Mouse (Mus musculus): Measurements from ENCODE around the gene Rapgef4.

Gene Rapgef4

DNA sequence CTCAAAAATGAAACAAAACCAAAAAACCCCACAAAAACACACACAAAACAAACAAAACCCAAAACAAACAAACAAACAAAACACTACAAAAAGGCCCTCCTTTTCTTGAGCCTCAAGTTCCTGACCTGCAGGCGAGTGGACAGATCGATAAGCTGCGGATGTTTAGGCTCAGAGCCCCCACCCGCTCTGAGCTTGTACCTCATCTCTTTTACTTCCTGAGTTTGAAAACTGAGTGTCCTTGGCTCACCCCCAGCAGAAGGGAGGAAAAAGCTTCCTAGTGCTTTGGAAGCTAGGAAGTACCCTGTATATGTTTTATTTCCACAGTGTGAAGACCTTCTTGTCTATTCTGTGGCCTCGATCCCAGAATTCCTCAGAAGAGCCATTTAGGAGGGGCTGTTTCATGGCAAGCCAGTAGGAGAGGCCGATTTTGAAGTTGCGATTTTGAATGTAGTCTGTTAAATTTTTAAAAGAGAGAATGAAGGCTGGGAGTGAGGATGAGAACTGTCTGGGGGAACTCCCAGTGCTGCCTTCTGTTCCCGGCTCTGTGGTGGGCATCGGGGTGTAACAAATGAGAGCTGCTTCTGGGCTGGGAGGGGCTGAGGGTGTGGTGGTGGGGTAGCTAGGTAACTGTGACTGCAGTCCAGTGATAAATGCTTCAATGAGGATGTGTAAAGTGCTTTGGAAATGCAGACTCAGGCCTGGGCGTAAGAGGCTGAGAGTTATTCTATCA, 2.0 kb downstream of the Rapgef4 start:
- no peak for DNase-seq (ENCODE audit: low spot score)

DNA sequence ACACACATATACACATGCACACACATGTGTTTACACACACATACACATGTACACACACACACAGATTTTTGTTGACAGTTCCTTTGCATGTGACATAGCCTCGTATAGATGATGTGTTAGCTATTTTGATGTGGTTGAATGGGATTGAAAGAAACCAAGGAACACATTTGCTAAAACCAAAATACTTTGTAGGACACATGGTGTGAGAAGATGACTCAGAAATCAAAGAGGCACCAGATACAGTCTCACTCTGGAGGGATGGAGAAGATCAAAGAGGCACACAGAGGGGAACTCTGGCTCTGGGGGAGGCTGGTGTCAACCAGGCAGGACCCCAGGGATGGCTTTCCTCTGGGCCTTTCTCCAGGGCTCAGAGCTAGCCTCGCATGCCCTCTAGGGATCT, 4.7 kb downstream of the Rapgef4 start:
- DNase-seq (ENCODE audit: low spot score), result no peak

DNA sequence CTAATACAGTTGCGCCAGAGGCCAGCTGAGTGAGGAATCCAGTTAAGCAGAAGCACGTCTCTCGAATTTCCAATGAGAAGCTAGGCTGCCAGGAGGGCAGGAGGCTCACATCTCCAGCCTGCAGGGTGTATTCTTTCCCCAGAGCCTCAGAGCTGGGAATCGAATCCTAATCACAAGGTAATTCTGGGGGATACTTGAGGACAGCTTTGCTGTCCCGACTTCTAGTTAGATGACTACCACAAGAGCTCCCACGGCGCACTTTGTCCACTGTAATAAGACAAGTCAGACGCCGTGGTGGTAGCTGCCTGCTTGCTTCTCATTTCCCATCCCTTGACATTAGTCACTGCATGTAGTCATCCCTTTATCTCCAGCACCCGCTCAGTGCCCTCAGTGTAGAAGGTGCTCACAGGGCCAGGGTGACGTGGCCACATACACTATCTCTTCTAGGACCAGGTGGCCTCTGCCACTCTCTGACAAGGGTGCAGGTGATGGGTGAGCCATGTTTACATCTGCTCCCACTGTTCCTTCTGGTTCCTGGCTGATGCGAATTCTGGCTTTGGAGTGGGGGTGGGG, 5.3 kb downstream of the Rapgef4 start:
- no peak for DNase-seq (ENCODE audit: low spot score)

DNA sequence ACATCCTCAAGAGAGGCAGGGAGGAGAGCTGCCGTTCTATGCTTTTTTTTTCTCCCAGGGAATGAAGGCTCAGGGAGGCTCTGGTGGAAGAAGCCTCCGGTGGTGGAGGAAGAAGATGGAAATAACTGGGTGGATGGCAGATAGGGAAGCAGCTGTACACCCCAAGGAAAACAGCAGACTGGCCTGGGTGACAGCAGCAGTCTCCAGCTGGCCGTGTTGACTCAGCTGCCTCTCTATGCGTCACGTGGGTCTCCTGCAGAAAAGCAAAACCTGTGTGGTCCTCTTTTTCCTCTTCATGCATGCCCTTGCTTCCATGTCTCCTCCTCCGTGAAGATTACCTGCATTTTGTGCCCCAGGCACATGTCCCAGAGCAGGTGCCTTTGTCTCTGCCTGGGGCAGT, 7.5 kb downstream of the Rapgef4 start:
- DNase-seq (ENCODE audit: low spot score), result no peak

DNA sequence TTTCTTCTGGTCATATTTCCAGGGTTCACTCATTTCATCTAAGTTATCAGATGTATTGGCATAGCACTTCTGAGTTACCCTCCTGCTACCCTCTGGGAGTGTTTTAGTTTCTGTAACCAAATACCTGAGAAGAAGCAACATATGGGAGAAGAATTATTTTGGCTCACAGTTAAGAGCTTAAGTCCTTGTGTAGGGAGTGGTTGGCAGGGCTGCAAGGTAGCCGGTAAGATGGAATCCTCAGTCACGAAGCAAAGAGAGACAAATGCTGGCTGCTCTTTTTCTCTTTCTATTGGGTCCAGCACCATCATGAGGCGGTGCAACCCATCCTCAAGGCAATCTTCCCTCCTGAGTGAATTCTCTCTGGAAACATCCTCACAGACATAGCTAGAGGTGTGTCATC, 11.1 kb downstream of the Rapgef4 start:
- DNase-seq (ENCODE audit: low spot score), result no peak

DNA sequence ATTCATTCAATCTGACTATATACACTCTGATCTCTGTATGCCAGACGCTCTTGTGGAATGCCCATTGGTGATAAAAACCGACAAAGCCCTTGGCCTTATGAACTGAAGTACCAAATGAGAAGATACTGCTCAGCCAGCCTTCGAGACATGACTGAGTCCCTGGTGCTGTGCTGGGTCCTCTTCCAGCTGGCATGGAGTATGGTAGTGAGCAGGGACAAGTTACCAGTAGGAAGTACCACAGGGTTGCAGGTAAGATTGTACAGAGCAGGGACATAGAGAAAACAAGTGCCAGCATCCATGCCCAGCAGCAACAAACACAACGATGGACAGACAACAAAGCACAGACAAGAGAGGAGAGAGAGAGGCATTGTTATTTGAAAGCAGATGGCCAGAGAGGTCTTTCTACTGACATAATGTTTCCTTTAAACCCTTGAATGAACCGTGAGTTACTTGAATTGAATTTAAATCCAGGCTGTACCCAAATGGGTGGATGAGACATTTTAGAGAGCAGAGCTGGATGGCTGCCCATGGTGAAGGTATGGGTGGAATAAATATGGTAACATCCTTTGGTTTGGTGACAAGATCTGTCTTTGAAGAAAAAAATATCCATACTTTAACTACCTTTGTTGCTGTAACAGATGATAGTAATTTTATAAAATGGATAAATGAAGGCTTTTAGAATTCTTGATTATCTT, 12.8 kb downstream of the Rapgef4 start:
- DNase-seq (ENCODE audit: low spot score), result no peak

DNA sequence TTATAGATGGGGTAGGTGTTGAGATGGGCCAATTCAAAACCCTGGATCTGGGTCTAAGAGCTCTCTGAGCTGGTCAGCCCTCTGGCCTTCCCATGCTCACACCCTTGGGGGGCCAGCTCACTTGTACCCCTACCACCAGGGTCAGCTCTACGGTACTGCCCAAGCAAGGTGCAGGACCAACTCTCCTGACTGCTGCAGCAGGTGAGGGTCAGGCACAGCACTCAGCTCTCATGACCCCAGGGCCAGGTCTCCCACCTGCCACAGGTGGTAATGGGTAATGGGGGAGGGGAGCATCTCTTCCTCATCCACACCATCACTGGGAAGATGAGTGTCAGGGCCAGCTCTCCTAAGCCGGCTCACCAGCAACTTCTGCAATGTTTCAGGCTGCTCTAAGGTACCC, 17.5 kb downstream of the Rapgef4 start:
- DNase-seq (ENCODE audit: low spot score), result no peak

DNA sequence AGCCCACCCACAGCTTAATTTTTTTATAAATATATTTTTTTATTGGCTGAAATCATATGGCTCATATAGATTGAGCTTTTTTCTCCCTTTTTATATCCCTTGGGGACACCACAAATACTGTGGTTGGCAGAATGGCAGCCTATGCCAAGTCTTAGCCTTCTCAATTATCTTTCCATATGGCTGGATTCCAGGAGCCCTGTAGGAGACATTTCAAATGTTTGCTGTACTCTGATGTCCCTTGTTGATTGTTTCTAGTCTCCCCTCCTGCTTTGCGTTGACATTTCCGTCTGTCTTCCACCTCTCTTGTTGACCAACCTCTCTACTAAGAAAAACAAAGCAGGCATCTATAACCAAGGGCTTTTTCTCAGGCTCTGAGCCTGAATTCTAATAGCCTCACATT, 19.1 kb downstream of the Rapgef4 start:
- DNase-seq (ENCODE audit: low spot score), result no peak

DNA sequence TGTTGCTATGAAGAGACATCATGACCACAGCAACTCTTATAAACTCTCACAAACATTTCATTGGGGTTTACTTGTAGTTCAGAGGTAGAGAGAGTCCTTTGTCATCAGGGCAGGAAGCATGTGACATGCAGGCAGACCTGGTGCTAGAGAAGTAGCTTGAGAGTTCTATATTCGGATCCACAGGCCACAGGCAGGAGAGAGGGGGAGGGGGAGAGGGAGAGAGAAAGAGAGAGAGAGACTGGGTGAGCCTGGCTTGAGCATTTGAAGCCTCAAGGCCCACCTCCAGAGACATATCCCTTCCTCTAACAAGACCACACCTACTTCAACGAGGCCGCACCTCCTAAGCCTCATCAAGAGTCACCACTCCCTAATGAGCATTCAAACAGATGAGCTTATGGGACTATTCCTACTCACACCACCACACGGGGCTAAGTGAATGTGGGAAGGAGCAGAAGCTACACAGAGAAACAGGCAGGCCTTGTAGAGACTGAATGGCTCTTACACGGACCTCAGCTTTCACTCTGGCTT, 21.9 kb downstream of the Rapgef4 start:
- DNase-seq (ENCODE audit: low spot score), result no peak

DNA sequence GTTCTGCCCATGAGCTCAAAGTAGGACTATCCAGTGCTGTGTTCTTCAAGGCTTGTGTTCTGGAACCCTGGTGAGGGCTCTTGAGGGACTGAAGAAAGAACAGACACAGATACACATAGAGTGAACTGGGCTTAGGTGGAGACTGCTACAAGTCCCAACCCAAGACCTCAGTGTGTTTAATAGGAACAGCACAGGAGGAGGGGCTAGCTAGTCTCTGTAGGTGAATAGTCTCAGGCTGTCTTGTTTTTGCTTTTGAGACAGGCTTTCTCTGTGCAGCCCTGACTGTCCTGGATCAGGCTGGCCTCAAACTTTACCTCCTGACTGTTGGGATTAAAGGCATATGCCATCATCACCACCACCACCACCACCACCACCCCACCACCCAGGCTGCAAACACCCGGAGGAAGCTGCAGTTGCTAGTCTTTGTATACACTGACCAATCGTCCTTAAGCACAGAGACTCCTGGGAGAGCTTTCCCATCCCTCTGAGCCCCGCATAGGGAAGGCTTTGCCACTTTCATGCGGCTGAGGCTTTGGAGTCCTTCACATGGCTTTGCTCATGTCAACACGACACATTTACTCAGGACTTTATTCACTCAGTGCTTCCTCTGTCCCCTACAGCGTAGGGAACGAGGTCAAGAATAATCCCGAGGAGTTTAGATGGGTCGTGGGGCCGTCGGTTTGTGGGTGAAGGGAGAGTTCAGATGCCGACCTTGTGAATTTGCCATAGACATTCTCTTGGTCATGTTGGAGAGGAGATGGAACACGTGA, 22.9 kb downstream of the Rapgef4 start:
- DNase-seq (ENCODE audit: low spot score), result no peak

DNA sequence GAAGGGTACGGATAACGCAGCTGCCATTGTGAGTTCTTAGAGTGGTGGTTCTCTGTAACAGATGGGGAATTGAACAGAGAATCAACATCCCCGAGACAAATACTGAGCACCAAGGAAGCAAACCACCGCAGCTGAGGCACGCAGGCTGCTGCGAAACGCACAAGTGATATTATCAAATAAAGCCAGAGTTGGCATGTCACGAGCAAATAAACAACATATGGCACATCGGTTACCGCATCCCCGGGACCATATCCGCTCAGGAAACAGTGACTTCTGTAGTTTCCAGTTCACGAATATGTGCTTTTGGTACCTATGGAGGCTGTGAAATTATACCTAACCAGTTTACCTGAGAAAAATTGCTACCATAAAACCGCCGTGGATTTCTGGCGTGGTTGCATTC, 24.0 kb downstream of the Rapgef4 start:
- DNase-seq (ENCODE audit: low spot score), result no peak

DNA sequence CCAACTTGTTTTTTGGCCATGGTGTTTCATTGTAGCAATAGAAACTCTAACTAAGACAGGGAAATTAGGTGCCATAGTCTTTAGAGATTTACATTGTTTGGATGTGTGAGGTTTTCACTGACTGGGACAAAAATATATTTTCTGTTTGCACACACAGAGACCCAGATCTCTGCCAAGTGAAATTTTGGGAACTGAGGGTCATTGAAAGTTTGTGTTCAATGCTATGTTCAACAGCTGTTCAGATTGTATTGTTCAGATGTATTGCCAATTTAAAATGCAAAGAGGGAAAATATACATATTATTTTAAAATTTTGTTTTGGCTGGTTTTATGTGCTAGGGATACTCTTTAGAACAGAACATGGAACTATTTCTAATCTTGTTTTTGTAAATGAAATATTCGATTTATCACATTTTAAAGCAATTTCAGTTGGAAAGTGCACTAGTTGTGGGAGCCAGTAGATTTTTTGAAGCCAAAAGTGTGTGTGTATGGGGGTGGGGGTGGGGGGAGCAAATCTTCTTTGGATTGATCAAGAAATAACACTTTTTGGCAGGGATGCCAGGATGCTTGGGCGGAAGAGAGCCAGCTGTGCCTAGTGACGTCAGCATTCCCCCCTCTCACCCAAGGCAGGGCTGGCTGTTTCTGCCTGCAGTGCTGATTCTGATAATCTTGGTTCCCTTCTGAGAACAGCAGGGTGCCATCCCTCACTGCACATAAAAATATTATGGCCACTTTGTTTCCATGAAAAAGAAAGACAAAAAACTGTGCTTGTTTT, 28.6 kb downstream of the Rapgef4 start:
- DNase-seq (ENCODE audit: low spot score), result peak; percentile 18

DNA sequence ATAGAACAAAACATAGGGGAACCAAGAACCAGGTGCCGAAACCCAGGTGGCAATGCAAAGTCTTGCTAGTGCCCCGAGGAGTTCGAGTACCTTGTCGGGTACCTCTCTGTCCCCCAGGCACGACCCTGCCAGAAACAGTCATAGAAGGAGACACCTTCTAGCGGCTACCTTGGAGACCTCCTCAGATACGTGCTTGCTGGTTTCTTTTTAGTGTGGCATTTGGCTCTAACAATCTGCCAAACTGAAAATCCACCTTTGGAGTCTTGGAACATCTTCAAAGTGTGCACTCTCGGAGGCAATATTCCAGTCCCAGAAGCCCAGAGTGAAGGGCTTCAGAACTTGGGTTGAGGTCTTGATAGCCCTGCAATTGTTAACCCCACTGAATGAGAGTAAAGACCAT, 34.3 kb downstream of the Rapgef4 start:
- DNase-seq (ENCODE audit: low spot score), result no peak

DNA sequence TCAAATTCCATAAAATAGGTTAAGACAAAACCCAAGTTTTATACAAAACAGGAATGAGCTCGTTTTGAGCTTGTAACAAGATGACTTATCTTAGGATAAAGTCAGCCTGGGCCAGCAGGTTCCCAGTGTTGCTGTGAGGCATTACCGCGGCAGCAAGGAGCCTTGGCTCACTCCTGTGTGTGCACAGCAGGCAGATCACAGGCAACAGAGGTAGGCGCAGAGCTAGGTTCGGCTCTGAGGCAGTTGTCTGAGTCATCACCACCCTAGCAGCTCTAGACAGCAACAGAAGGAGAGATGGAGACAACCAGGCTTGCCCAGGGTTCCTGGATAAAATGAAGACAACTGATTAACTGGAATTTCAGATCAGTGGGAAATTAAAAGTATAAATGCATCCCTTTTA, 35.0 kb downstream of the Rapgef4 start:
- DNase-seq (ENCODE audit: low spot score), result peak; percentile 18

DNA sequence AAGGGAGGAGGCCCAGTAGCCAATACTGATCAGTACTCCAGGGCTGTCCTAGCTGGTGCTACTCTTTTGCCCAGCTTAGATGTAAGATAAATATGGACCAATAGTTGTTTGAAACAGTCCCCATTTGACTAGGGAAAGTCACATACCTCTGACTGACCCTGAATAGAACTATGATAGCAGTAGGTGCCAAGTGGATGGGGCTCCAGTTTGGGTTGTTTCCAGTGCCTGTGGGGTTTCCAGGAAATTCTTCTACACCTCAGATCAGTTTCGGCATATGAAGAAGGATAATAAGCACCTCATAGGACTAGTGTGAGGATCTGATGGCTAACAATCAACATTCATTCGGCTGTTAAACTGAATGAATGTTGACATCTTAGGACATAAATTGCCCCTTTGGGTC, 36.1 kb downstream of the Rapgef4 start:
- DNase-seq (ENCODE audit: low spot score), result no peak

DNA sequence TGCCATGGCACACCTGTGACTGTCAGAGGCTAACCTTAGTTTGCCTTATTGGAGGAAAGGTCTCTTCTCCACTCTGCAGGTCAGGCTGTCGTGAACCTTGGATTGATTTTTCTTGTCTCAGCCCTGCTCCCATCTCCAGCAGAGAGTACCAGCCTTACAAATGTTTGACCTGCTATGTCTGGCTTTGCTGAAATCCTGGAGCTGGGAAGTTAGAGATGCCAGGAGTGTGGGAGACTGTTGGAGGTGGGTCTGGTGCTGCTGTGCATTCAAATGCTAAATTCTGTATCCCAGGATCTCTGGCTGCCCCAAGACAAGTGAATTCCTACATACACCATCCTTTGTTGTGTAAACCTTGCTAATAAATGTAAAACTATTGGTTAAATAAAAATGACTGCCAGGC, 37.7 kb downstream of the Rapgef4 start:
- no peak for DNase-seq (ENCODE audit: low spot score)

DNA sequence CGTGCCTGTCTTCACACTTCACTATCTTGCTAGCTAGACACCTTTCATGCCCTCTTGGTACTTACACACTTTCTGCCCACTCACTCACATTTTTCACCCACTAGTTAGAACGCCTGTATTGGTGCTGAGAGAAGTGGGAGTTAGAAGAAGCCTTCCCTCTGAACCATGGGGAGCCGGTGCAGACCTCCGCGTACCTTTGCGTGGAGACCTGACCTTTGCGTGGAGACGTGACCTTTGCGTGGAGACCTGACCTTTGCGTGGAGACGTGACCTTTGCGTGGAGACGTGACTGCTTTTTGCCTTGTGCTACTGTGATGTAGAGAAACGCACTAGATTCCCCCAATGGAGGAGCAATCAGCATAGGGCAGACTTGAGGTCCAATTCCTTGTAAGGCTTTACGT, 39.7 kb downstream of the Rapgef4 start:
- DNase-seq (ENCODE audit: low spot score), result no peak

DNA sequence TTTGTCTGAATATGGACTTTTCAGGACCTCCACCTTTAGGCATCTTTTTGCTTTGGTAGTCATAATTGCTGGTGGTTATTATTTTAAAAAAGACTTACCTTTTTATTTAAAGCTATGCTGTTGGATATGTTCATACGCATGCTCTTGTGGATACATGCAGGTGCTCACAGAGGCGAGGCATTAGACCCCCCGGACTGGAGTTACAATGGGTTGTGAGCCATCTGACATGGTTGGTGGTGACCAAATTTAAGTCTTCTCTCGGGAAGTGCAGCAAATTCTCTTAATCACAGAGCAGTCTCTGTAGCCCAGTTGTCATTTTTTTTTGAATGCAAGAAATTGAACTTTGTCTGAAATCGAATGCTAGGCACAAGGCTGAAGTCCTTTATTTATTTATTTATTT, 40.4 kb downstream of the Rapgef4 start:
- no peak for DNase-seq (ENCODE audit: low spot score)

DNA sequence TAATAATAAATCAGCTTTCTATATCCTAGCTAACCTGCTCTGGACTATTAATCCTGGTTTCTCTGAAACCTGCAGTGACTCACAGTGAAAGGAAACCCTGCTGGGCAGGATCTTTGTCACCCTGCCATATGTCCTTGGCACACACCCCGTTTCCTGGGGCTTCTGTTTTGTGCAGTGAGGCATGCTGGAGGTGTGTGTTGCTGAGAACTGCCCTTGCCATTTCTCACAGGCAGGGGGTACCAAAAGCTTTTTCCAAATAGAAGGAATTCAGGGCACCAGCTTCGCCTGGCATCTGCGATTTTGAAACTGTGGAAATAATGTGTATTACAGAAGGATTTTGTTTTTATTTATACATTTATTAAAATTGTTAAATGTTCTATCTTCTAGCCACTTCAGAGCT, 40.8 kb downstream of the Rapgef4 start:
- DNase-seq (ENCODE audit: low spot score), result peak; percentile 48

DNA sequence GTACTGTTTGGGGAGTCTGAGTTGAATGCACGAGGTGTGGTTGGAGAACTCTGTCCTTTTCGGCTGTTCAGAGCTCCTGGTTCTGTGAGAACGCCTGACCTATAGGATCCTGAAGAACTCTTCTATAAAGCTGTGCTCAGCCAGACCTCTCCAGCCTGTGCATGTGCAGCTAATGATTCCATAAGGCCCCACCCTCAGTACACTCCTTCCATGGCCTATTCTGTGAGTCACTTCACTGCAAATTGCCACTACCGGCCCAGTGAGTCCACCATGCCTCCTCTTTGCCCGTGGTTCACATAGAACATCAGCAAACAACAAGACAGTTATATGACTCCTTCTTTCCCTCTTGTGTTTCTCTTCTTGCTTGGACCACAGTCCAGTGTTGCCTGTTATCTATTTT, 42.8 kb downstream of the Rapgef4 start:
- no peak for DNase-seq (ENCODE audit: low spot score)

DNA sequence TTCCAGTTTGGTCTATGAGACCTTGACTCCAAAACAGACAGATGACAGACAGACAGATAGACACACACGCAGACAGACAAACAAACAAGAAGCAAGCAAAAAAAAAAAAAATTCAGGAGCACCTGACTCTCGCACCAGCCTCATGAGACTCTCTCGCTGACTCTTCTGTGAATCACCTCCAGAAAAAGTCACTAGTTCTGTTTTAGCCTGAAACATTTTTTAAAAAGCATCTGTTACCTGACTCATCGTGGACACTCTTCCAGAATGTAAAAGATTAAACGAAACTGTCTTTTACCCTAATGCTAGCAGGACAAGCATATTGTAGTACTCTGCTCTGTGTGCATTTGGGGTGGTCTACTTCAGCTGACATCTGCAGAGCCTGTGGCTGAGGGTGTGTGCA, 44.6 kb downstream of the Rapgef4 start:
- no peak for DNase-seq (ENCODE audit: low spot score)

DNA sequence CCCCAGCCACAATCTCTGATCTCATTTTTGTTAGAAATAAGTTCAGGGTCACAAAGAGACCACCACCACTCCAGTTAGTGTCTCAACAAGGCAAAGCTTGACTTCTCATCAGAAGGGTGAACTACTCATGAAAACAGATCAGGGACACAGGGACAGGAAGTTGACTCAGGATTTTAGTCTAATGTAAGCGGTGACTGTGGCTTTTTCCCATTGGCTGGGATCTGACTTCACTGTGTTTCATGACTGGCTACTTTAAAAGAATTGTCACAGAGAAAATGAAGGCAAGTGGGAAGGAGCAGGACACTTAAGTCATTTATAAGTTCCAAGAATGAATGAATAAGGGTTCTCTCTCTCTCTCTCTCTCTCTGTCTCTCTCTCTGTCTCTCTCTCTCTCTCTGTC, 45.5 kb downstream of the Rapgef4 start:
- DNase-seq (ENCODE audit: low spot score), result no peak
